Mouse (Mus musculus) adrenal gland, postnatal 14 days (tissue): ENCODE data around the gene Slc7a11. TPM values are rescaled to one million over a fixed set of nuclear protein-coding genes. Genes with fewer than 3 reads are reported as not detected.

Experiments used
- DNase-seq: peaks from one replicate; pipeline ENCODE4 v3.0.0; 2021; ENCODE audit warnings: mixed read lengths
- total RNA-seq: library from RNA; stranded (reverse); gene quantifications from 2 replicates; pipeline ENCODE4 v1.2.3, GENCODE M21; 2021

Slc7a11 gene
- total RNA-seq, 1 experiment from 2014 or later = 0.63 TPM

- DNase-seq = no peak
Observed at GRCm38 (mm10) chr3:49866061-49866515, 577.3 kb downstream of the Slc7a11 start.

- no peak for DNase-seq
Observed at GRCm38 (mm10) chr3:49856797-49857196, 586.6 kb downstream of the Slc7a11 start.

DNA sequence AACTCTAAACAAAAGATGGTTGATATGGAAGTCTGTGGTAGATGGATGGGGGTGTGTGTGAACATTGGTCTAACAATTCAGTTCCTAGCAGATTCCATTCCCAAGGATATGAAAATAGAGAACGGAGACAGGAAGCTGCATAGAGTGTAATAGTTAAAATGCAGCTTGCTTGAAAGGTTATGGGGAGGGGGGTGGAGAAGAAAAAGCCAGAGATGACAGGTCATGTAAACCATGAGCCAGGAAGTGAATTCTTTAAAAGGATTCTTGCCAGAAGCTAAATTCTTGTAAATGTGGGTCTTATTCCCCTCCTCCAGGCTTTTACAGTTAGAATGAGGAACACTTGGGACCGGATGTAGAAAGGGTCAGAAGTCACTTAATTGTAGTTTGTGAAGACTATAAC lies 589.1 kb downstream of the Slc7a11 start:
- DNase-seq = no peak

GRCm38 (mm10) chr3:49842971-49843370 lies 600.4 kb downstream of the Slc7a11 start:
- DNase-seq = no peak
